Mouse (Mus musculus) layer of hippocampus, adult 18-20 months (tissue): ENCODE results near the gene Atpif1. TPM values are rescaled to one million over a fixed set of nuclear protein-coding genes. Genes with fewer than 3 reads are reported as not detected.

ENCODE experiments used
- DNase-seq, 2 experiments: peaks; one replicate each; pipeline ENCODE4 v3.0.0; 2022; ENCODE audit warnings: low spot score in 2 of 2
- total RNA-seq, 2 experiments: library from RNA; stranded (reverse); gene quantifications; 2 replicates each; pipeline ENCODE4 v1.2.3; 2021

Atpif1 gene
- total RNA-seq, 2 experiments from 2014 or later: 426 to 434 TPM

- no peak for DNase-seq
Measured at GRCm38 (mm10) chr4:132527917-132528522, 5.4 kb downstream of the Atpif1 start.

- no peak for DNase-seq
Measured at GRCm38 (mm10) chr4:132526678-132527077, 6.8 kb downstream of the Atpif1 start.

- DNase-seq: no peak
Measured at GRCm38 (mm10) chr4:132524808-132525207, 8.7 kb downstream of the Atpif1 start.

- no peak for DNase-seq
Measured at GRCm38 (mm10) chr4:132524321-132524741, 9.1 kb downstream of the Atpif1 start.

- no peak for DNase-seq
Measured at GRCm38 (mm10) chr4:132519188-132519587, 14.3 kb downstream of the Atpif1 start.

GRCm38 (mm10) chr4:132518066-132518465 lies 15.4 kb downstream of the Atpif1 start:
- DNase-seq: no peak

- peak; percentile 88 to 96 for DNase-seq
Measured at GRCm38 (mm10) chr4:132515369-132516155, 17.9 kb downstream of the Atpif1 start.

GRCm38 (mm10) chr4:132514555-132515135 lies 18.8 kb downstream of the Atpif1 start:
- DNase-seq: peak; percentile 67 to 92

GRCm38 (mm10) chr4:132513395-132514273 lies 19.8 kb downstream of the Atpif1 start:
- no peak for DNase-seq

GRCm38 (mm10) chr4:132512080-132512479 lies 21.4 kb downstream of the Atpif1 start:
- no peak for DNase-seq

- peak; percentile 96 to 99 for DNase-seq
Measured at GRCm38 (mm10) chr4:132510352-132510798, 23.1 kb downstream of the Atpif1 start, which contains the start of gene Sesn2. Sesn2 (minus strand) TSS chr4:132510501.

GRCm38 (mm10) chr4:132509621-132510296 lies 23.7 kb downstream of the Atpif1 start:
- DNase-seq: peak; percentile 23 to 31

- DNase-seq: no peak
Measured at GRCm38 (mm10) chr4:132507210-132507609, 26.2 kb downstream of the Atpif1 start.

GRCm38 (mm10) chr4:132506250-132506649 lies 27.2 kb downstream of the Atpif1 start:
- DNase-seq: no peak

- no peak for DNase-seq
Measured at GRCm38 (mm10) chr4:132505800-132506199, 27.7 kb downstream of the Atpif1 start.

GRCm38 (mm10) chr4:132505034-132505738 lies 28.3 kb downstream of the Atpif1 start:
- DNase-seq: no peak

- no peak for DNase-seq
Measured at GRCm38 (mm10) chr4:132503344-132503743, 30.1 kb downstream of the Atpif1 start.

GRCm38 (mm10) chr4:132501639-132502038 lies 31.8 kb downstream of the Atpif1 start:
- no peak for DNase-seq

- peak in 1 of 2 experiments; percentile 34 for DNase-seq
Measured at GRCm38 (mm10) chr4:132494271-132494918, 39.1 kb downstream of the Atpif1 start.
